Mouse (Mus musculus) ES-E14 (cell line): ENCODE measurements around the gene Thap11.

ENCODE experiments used
- CHD2 ChIP-seq: IDR thresholded peaks from 2 replicates; pipeline ENCODE4 v1.6.1; 2014; ENCODE audit warnings: mild to moderate bottlenecking, low read depth, low read length, inconsistent platforms
- HCFC1 ChIP-seq: IDR thresholded peaks from 2 replicates; pipeline ENCODE4 v1.6.1; 2012; ENCODE audit warnings: low read length, inconsistent platforms, borderline replicate concordance; ENCODE audit not compliant: insufficient read depth

DNA sequence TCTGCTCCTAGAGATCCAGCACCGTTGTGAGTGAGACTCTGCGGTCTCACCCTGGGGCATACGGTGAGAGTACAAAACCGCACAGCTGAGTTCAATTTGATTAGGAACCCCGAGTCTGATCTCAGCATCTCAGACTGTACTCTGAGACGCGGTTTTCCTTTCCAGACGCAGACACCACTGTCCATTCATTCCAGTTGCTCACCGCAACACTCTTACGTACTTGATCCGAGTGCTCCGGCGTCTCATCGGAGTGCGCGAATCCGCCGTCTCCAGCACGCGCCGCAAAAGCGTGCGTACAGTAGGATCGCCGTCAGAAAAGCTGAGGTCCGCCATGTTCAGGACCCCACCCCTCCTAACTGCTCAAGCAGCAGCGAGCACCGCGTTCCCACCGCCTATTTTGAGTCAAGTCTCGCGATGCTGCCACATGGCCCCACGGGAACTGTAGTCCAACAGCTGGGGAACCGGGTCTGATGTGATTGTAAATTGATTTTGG, 3.2 kb upstream of the Thap11 start:
- TF ChIP-seq CHD2 = peak; percentile 100
- TF ChIP-seq HCFC1 = peak; percentile 98
